Mouse (Mus musculus) adipocyte (in vitro differentiated cells): Measurements from ENCODE around the gene Pgm2.

Experiments
- DNase-seq: peaks from one replicate; pipeline ENCODE4 v3.0.0-alpha.2; 2016; ENCODE audit warnings: low spot score

The Pgm2 gene

DNA sequence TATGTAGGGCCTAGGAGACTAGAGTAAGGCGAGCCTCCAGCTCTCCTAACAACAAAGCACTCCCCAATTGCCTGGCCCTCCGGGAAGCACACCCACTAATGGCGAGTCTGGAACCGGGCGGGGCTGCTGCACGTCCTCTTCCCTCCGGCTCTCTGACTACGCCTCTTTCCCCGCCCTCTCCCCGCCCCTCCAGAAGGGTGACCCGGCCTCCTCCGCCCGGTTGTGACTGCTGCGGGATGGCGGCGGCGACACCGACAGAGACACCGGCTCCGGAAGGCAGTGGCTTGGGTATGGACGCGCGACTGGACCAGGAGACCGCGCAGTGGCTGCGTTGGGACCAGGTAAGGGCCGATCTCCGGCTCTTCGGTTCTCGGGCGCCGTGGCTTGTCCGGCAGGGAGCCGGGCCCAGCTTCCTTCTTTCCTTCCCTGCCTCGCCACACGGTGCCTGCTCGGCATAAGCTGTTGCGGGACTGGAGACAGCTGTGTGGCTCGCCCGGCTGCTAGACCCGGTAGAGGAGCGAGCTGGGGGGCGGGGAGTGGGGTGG is at the start of gene Pgm2:
Pgm2 (plus strand) TSS at position 203 of the 545 bp plus-strand sequence.
- peak; percentile 93 for DNase-seq

DNA sequence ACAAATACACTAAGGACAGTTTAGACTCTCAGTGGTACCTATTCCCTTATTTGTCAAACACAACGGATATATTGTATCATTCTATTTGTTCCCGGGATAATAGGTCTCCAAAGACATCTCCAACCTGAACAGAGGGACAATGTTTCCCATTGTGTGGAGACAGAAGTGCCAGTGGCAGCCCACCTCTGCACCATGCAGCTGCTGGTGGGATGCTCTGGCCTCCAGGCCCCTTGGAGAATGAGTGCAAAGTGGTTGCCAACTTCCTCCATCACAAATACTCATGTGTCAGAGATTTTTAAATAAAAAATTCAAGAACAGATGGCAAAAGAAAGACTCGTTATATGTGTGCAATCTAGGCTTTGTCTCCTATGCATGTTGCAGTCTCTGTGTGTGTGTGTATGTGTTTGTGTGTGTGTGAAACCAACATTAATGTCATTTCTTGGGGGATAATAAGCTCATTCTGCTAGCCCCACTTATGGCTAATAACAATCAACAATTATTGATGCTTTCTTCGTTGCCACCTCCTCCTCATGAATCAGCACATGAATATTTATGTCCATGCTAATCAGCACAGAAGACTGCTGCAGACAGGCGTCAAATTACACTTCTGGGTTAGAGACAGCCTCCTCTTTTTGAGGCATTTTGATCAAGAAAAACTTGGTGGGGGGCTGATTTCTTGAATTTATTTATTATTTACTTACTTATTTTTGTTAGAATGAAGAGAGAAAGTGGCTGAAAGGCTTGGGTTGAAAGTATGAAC is 48.9 kb upstream of the Pgm2 start:
- DNase-seq: no peak

DNA sequence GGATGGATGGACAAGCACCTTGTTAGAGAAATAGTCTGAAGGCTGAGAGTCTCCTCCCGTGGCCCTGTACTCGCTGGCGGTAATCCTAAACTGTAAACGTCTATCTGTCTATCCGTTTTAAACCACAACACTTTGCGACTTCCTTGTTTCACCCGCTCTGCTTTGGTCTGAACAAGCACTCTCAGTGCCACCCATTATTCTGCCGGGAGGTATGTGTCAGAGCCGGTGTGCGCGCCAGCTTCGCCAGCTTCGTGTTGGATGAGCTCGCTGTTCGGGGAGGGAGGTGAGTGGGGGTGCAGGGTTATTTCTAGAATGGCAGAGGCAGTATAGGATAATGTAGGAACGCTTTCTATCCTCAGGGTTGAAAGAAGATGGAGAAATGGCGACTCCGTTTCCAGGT is 48.0 kb upstream of the Pgm2 start:
- DNase-seq: no peak

DNA sequence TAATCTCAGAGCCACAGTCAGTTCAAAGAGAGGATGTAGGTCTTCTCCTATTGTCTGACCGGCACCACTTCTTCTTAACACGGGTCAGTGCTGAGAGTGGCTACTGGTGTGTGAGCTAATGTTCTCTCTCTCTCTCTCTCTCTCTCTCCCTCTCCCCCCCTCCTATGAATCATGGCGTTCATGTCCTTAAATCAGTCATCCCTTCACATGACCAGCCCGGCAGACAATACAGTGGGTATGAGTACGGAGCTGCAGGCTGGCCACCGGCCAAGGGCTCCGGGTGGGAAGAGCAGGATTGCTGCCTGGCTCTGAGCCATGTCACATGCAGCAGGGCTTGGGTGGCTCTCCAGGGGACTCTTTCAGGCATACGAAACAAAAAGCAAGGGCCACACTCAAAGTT is 47.2 kb upstream of the Pgm2 start:
- peak; percentile 56 for DNase-seq

DNA sequence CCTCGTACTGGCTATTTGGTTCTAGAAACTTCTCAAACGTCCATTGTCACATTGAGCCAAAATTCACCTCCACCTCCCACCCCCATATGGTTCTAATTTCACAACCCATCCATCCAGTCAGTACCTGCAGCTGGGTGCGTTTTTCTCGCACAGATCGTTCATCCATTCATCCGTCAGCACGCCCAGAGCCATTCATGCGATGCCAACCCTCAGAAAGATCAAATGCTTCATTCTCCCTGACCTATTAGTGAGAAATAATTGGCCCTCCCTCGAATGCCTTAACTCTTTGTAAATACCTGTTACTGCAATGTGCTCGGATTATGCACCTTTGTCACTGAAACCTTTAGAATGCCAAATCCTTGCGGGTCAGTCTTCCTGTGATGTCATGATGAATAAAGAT is 45.8 kb upstream of the Pgm2 start:
- no peak for DNase-seq

DNA sequence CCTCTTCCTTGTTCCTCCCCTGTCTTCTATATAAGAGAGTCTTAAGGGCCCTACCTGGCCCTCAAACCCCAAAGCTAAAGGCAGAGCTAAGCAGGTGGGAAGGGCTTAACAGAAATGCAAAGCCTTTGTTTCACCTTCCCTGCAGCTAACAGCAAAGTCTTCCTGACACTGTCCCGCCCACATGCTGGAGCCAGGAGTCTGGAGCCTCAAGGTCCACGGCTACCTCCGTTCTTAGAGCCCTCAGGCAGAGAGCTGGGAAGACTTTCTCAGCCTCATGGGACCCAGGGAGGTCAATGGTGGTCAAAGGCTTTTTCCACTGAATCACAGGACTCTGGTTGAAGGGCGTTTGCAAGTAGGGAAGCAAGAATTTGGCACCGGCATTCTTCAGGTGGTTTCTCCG is 44.8 kb upstream of the Pgm2 start:
- DNase-seq: no peak

DNA sequence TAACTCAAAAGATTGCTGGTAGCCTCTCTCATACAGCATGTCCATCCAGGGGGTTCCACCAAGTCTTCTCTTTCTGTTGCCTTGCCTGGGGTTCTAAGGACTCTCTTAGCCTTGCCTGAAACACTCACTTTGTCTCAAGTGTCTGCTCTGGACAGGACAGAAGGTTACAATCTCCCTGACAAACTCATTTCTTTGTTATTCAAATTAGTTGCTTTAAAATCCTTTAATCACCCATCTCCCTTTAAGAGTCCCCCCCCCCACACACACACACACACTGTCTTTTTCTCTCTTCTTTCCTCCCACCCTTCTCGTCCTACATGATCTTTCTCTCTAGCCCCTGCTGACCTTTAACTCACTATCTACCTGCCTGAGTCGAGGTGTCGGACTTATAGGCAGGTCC is 44.1 kb upstream of the Pgm2 start:
- DNase-seq: no peak

DNA sequence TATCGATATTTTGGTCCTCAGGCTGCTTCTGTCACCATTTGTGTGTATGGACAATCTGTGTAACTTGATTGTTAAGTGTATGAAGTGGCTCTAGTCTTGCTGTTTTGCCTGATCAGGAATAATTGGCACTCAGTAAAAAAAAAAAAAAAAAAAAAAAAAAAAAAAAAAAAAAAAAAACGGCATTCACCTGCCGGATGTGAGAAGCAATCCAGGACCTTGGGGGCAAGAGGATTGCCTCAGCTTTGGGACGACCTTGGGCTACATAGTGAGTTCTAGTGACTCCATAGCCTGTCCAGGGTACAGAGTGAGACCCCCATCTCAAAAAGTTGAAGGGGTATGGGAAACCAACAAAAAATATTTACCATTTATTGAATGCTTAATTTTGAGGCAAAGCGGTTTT is 43.5 kb upstream of the Pgm2 start:
- DNase-seq: no peak

DNA sequence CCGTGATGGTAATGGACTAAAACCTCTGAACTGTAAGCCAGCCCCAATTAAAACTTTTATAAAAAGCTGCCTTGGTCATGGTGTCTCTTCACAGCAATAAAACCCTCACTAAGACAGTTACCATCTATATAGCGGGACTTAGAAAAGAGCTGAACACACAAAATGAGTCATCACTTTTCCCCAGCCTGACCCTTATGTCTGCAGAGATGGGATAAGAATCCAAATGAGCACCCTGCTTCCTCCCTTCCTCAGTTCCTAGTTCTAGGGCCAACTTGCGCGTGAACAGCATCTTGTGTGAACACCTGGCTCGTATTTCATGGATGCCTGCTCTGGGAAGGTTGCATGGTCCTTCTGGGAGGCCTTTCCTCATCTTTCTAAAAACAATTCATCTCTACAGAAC is 39.7 kb upstream of the Pgm2 start:
- no peak for DNase-seq

DNA sequence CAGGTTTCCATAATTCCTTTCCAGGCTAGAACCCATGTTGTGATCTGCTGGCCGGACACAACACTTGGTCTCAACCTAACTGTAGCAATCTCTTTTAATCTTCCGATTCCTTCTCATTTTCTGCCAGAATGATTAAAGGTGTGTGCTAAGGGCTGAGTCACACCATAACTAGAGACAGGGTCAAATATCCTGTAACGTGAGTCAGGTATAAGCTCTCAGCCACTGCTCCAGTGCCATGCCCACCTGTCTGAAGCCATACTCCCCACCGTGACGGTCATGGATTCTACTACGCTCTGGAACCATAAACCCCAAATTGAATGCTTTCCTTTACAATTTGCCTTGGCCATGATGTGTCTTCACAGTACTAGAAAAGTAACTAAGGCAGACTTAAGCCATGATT is 36.5 kb upstream of the Pgm2 start:
- DNase-seq: no peak

DNA sequence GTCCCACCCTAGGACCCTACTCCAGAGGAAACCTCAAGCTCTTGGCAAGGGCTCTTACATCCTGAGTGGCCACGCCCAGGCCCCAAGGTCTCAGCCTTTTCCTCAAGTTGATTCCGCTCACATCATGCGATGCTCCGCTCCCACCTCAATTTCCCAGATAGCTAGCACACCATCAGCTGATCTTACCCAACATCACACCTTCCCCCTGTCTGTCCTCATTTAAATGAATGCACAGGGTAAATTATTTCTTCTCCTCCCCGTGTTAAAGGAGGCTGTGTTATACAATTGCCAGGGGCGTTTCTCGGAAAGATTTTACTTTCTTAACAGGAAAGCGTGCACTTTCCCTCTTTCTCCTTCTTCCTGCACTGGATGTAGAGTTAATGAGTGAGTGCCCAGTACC is 31.9 kb upstream of the Pgm2 start:
- DNase-seq: no peak

DNA sequence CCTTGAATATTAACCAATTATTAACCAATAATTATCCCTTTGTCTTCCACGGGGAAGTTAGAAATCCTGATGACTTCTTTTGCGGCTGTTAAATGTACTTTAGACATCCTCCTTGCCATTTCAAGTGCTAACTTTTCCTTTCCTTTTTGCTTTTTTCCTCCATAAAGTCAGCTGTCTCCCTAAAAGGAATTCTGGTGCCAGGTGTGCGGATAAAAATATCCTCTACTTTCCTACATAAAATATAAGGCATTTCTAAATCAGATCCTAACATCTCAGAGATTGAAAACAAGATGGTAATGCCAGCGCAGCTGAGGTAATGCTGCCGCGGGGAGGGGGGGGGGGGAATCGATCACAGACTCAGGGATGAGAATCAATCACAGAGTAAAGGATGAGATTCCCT is 31.1 kb upstream of the Pgm2 start:
- DNase-seq: no peak

DNA sequence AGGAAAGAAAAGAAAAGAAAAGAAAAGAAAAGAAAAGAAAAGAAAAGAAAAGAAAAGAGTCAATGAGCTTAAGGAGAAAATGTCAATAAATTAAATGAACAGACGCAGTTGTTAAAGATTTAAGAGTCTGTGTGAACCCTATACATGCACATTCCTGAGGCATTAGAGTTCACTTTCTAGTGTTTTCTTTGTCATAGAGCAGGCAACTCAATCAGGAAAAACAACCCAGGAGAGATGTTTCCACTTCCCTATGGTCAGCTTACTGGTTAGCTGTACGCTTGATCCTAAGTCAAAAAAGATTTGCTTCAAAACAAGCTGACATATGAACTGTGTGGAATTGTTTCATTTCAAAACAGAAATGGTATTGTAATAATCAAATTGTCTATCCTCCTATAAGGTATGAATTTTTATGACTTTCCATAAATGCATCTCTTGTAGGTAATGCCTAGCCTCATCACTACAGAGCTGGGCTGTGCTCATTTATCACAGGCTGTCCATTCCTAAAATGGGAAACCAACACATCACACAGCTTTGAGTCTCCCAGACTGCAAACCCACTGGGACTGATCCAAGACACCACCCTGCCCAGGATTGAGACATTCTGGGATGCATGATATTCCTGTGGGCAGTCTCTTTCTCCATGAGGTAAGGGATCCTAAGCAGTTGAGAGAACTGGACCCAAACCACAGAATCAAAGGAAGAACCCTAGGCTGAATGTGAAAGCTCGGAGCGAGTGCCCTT is 29.7 kb upstream of the Pgm2 start:
- no peak for DNase-seq

DNA sequence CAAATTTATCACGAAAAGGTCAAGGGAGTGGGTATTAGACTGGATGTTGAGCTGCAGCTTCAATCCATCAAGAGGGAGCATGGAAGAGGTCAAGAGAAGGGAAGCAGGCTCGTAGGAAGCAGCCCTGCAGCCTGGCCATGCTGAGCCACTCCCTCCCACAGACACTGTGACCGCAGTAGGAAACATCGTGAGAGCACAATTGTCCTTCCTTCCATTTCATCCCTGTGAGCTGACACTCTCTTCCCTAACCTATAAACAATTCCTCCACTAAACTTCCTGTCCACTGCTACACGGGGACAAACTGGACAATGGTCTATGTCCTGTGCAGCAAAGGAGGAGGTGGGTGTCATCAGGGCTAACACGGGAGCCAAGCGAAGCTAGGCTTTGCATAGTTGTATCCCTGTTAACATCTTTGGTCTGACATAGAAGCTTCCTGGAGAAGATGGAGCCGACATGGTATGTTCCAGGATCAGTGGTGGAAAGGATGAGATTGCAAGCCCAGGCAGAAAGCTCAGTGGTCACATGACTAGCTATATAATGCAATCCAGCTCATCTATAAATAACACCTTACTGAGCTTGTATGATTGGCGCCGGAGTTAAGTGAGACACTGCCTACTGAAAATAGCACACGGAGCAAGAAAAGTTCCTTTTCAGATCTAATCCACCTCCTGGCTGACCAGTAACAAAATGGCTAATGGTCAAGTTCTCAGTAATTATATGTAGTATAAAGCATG is 29.0 kb upstream of the Pgm2 start:
- DNase-seq: no peak

DNA sequence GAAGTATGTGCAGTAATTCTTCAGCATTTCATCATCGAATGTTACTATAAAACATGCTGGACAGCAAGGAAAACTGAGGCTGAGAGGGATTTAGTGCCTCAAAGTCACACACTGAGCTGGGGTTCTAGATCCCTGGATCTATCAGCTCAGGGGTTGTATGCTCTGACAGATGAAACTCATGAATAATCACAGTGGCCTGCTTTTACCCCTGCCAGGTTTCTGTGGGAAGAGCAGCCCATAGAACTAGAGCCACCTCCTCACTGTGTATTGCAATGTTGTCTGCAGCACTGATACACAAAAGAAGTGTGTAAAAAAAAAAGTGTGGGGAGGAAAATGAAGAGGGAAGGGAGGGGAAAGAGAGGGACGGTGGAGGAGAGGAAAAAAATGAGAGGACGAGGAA is 28.3 kb upstream of the Pgm2 start:
- DNase-seq: no peak

DNA sequence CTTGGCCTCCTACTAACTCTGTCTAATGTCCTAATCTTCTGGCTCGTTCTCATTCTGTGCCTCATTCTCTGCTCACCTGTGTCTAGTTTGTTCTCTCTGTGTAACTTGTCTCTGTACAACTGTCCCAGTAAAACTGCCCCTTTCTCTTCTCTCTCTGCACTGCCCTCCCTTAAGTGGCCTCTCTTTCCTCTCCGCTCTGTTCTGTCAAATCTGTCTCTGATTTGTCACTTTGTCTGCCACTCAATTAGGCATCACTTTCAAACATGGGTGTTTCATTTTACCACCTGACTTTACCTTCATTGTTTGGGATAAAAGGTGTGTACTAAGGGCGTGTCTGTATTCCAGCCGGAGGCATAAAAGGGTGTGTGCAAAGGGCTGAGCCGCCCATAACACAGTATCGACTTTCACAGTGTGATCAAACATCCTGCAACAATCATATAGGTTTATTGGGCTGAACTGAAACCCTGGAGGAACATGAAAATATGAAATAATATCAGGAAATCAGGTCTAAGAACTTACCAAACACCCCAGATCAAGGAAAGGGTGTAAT is 27.2 kb upstream of the Pgm2 start:
- DNase-seq: no peak

DNA sequence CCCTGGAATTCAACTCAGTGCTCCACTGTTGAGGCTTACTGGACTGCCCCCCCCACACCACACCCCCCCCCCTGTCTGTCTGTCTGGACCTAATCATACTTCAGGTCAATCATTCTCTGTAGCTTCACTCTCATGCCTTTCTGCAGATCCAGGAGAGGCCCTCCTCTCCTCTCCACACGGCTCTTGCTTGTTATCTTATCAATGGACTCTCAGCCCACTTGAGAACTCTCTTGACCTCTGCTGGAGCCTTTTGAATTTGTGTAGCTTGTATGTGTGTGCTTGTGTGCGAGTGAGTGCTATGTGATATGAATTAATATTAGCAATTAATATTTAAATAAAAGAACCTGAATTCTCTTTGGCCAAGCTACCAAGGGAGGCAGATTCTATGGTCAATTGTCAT is 26.6 kb upstream of the Pgm2 start:
- DNase-seq: no peak

DNA sequence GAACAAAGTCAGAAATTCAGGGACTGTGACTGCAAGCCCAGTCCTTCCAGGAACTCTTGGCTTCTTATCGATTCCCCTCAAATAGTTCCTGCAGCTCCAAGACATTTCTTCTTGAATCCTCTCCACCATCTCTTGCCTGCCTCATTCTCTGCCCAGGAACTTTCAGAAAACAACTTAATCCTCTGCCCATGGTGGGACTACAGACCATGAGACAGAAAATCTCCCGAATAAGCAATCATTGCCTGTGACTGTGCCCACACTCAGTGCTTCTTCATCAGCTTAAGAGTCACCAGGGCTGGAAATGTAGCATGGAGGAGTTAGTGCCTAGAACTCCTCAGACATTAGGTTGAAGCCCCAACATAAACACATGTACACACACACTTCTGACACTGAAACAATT is 25.2 kb upstream of the Pgm2 start:
- no peak for DNase-seq

DNA sequence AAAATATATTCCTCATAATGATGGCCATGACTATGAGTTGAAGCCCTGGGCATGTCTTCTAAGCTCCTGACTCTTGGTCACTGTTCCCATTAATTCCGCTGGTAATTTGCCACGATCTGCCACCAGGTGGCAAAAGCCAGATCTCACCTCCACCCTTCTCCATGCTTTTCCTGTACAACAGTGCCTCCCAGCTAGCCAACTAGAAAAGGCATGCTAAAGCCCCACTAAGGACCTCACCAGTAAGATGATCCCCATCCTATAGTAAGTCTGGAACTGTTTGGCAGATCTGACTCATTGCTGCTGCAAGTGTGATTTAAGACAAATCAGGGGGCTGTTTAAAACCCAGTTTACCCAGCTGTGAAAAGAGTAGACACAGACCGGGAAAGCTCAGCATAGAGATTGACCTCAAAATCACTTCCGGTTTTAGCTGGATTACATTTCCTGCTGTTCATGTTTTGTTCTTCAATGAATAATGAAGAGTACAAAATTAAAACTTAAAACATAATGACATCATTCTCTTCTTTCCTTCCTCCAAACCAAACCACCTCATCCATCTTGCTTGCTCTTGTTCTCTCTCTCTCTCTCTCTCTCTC is 22.6 kb upstream of the Pgm2 start:
- peak; percentile 91 for DNase-seq

DNA sequence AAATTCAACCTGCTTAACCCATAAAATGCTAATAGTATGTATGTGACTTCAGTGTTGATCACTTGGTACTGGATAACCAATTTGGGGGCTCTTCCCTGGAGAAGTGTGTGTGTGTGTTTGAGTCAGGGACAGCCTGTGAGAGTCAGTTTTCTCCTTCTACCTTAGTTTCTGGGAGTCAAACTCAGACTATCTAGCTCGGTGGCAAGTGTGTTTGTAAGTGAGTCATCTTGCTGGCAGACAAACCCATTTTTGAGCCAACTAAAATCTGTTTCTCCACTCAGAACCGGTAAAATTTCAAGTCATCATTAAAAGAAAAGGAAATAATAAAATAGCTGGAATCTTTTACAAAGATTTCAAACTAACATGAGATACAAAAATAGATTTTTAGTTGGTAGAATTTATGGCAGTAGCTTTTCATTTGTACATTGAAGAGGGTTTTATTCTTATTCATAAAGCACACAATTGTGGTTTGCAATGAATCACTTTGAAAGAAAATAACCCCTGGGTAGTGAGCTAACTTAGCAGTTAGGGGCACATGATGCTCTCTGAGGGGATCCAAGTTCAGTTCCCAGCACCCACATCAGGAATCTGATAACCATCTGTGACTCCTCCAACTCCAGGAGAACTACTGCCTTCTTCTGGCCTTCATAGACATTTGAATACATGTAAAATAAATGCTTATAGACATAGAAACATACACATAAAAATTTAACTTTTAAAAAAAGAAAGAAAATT is 21.8 kb upstream of the Pgm2 start:
- peak; percentile 47 for DNase-seq

DNA sequence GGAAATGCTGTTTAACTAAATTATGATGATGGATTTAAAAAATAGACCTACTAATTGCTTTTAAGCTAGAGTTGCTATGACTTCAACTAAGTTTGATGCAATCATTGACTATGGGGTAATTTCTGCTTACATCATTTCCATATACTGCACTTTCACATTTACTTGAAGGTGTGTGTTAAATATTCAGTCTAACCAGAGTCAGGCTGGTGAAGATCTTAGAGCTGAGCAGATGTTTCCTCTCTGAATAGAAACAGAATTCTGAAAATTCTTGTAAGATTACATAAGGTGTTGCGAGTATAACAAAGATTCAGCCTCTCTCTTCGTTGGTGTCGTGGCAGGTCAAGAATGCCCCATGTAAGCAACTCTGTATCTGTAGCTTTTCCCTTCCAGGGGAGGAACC is 18.3 kb upstream of the Pgm2 start:
- no peak for DNase-seq
